Mouse (Mus musculus): ENCODE results near the gene Socs3.

Socs3 gene

DNA sequence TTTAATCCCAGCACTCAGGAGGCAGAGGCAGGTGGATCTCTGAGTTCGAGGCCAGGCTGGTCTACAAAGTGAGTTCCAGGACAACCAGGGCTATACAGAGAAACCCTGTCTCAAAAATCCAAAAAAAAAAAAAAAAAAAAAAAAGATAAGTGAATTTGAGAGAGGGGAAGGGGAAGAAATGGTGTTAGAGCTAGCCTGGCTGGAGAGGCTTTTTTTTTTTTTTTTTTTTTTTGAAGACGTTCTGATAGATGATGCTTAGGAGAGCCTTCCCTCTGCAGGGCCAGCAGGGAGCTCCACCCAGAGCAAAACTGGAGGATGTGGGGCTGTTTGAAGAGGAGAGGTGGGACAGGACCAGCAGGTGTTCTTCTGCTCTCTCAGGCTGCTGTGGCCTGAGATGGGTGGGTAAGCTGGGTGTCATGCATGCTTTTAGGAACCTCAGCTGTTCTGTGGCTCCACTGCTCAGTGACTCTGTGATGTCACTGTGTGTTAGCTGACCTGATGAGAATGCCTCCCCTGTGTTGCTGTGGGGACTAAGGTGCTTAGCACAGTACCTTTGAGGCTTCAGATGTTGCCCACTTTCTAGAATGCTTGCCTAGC is 1.9 kb upstream of the Socs3 start:
- no peak for DNase-seq

DNA sequence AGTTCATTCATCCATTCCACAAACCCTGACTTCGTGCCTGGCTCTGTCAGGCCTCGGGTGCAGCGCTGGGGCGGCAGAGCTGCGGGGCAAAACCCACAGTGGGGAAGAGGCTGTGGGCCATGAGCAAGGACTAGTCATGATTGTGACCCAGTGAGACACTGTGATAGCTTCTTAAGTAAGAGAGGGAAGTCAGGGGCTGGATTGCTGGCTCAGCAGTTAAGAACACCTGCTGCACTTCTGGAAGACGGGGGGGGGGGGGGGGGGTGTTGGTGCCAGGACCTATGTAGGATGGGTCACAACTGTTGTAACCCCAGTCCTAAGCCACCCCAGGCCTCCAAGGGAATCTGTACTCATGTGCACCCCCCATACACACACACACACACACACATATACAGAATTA is 1.3 kb upstream of the Socs3 start:
- no peak for DNase-seq

DNA sequence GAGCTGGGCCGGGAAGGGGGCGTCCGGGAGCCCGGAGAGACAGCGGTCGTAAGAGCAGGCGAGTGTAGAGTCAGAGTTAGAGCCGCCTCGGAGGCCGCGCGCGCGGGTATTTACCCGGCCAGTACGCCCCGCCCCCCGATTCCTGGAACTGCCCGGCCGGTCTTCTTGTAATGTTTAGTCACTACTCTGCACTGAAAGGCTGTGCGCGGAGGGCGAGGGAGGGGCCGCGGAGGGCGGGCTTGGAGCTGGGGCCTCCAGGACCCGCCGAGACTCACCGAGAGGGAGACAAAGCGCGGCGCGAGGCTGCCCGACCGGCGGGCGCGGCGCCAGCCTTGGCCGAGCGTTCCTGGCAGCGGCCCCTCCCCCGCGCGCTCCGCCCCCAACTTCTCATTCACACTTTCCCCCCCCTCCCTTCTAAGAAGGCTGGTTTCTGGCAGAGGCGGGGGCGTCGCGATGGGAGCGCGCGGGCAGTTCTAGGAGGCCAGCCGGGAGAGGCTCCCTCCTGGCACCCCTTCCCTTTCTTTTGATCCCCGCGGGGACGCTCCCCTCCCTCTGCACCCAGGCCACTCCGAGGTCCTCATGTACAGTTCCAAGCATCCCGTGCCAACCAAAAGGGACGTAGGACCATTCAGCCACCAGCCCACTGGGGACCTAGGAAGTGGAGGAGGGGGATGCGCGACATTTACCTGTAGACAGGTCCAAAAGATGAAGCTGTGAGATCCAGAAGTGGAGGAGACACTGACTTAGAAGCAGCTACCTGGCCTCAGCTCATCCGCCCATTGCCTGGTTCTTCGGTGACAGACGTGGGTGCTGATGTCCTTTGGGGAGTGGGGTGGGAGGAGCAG is 525 bp downstream of the Socs3 start:
- peak; percentile 74 for DNase-seq

DNA sequence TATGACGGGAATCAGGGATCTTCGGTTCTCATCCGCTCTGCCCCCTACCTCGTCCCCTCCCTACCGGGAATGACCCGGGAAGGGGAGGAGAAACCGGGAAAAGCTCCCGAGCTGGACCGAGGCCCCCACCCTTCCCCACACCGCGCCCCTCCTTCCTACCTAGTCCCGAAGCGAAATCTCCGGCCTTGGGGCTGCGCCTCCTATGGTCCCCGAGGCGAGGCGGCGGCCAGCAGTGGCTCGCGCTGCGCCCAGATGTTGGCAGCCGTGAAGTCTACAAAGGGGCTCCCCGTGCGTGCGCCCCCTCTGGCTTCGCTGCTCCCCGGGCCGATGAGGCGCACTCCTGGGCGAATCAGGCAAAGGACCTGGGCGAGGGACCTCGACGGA is 1.1 kb downstream of the Socs3 start:
- DNase-seq = no peak

- DNase-seq = peak; percentile 33
Measured at GRCm38 (mm10) chr11:117968016-117968671, 1.7 kb downstream of the Socs3 start.

DNA sequence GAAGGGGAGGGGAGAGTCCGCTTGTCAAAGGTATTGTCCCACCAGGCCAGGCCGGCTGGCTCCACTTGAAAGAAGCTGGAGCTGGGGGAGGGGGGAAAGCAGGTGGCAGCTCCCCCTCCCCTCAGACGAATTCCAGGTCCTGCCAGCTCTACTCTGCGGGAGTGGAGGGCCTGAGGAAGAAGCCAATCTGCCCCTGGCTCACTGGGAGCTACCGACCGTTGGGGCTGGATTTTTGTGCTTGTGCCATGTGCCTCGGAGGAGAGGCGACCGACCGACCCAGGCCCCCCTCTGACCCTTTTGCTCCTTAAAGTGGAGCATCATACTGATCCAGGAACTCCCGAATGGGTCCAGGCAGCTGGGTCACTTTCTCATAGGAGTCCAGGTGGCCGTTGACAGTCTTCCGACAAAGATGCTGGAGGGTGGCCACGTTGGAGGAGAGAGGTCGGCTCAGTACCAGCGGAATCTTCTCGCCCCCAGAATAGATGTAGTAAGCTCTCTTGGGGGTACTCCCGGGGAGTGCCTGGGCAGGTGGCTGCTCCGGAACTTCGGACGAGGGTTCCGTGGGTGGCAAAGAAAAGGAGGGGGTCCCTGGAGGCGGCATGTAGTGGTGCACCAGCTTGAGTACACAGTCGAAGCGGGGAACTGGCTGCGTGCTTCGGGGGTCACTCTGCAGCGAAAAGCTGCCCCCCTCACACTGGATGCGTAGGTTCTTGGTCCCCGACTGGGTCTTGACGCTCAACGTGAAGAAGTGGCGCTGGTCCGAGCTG is 2.4 kb downstream of the Socs3 start:
- peak; percentile 71 for DNase-seq

DNA sequence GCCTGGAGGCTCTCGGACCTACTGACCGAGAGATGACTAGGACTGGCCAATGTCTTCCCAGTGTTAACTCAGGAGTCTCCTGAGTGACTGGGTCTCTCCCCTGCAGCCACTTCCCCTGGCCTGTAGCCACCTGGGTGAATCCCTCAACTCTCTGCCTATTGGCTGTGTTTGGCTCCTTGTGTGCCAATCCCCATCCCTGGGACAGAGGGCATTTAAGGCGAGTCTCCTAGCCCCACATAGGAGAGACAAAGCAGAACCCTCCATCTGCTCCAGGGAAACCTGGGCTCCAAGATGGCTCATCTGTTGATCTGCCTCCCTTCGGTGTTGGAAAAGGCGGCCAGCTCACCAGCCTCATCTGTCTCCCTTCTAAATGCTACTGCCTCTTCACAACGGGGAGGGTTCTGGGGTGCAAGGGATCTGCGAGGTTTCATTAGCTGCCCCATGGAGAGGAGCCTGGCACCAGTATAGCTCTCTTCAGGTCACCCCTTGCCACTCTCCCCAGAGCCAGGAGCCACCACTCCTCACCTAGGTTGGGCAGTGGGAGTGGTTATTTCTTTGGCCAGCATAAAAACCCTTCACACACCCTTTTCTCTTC is 3.2 kb downstream of the Socs3 start:
- peak; percentile 78 for DNase-seq

DNA sequence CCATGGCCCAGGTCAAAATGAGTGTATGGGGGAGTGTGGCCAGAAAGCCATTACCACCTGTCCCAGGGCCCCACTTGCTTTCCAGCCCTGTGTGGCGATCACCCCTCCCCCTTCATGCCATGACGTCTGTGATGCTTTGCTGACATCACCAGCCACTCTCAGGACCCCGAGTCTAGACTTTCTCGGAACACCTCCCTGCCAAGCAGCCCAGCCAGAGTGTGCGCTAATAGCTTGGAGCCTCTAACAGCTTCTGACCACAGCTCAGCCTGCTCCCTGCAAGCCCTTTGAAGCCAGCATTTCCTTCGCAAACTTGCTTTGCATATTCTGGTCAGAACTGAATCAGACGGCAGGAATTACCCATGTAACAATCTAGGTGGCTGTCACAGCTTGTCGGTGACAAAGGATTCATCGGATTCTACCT is 4.3 kb downstream of the Socs3 start:
- no peak for DNase-seq

GRCm38 (mm10) chr11:117965052-117965451 is 4.8 kb downstream of the Socs3 start:
- no peak for DNase-seq

DNA sequence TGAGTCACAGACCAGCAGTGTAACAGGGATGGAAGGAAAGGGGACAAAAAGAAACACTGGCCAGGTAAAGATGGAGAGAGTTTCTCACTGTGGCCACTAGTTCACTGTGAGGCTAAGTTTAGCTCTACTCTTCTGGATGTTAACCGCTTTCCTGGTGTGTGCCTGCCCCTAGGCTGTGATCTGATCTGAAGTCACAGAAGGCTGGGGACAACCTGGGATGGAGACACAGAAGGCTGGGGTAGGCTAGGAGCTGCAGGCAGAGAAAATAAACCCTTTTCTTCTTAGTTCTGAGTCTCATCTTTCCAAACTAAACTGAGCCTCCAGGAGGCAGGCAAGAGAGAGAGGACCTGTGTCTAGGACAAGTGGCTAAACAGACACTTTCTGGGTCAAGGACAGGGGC is 5.6 kb downstream of the Socs3 start:
- DNase-seq = no peak

DNA sequence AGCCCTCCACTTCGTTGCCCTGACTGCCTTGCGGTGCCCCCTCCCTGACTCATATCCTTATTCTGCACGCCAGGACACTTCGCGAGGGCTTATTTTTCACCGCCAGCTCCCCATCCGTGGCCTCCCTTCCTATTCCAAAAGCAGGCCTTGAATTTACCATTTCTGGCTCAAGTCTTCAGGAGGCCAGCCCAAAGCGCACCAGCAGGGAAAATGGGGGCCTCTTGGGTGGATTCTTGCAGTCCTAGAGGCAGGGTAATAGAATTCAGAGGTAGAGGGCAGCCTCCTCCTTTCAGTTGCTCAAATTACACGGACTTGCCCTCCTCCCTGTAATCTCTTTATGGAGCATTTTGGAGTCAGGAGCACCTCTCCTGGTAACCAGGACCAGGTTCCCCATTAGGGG is 6.0 kb downstream of the Socs3 start:
- no peak for DNase-seq

DNA sequence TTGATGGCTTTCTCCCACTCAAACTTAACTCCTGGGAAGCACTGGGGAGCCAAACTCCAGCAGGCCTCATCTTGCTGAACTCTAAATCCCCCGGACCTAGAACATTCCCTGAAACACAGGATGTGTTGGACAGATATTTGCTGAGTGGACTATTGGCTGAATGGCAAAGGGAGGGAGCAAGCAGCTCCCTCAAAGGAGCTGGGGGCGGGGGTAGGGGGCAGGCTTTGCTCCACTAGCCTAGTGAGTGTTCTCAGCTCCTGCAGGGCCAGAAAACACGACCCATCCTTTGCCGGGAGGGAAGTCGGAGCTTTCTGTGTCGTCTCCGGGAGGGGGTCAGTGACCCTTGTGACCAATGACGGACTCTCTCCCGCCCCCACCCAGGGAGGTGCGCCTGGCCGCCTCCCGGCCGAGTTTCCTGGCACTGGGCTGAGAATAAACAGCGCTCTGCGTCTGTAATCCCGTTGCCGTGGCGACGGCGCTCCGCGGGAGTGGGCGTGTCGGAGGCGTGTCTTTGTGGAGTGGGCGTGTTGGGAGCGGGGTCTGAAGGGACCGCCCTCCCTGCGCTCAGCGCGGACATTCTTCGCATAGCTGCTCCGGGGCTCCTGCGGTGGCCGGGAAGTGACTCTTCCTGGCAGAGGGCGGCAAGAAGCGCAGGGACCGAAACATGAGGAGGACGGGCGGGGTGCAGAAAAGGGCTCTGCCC is 6.6 kb downstream of the Socs3 start:
- peak; percentile 89 for DNase-seq

DNA sequence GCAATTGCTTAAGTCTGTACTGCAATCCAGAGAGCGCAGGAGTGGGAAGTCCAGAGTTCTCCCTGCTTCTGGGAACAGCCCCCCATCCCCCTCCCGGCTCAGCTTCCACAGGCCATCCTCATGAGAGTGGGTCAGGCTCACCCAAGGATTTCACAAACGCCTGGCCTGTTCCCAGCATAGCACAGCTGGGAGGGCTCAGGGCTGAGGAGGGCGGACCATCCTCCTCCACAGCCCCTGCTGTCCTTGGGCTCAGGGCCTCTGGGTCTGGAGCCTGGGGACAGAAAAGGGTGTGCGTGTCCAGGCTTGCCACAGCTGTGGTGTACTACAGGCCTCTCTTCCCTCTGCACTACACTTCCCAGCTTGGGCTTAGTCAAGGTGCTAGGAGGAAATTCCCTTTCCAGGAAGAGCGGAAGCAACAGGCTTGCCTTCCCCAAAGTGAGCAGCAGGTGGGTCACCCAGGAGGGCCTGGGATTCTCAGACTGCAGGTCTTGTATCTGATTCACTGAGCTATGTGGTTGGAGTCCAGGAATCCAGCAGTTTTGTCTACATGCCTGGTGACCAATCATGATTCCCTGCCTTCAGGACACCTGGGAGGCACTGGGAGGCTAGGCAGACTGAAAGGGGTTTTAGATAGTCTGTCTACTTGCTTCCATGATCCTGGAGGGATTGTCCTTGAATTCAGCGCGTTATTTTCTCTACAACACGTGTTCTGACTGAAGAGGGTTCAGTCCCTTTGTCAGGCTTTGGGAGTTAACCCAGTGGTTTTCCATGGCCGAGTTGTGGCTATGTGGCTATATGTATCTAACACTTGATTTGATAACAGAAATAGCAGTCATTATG is 7.4 kb downstream of the Socs3 start:
- DNase-seq = no peak

DNA sequence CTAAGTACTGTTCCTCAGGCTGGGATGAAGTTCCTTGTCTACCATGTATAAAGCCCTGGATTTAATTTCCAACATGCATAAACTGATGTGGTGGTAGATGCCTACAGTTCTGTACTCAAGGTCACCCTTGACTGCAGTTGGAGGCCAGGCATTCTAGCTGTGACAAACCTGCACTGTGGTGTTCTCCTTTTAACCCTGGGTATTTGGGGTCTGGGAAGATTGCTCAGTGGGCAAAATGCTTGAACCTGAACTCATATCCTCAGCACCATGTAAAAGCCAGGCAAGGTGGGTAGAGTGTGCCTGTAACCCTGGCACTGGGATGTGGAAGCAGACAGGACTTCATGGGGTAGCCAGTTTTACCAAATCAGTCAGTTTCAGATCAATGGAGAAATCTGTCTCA is 9.2 kb downstream of the Socs3 start:
- no peak for DNase-seq

DNA sequence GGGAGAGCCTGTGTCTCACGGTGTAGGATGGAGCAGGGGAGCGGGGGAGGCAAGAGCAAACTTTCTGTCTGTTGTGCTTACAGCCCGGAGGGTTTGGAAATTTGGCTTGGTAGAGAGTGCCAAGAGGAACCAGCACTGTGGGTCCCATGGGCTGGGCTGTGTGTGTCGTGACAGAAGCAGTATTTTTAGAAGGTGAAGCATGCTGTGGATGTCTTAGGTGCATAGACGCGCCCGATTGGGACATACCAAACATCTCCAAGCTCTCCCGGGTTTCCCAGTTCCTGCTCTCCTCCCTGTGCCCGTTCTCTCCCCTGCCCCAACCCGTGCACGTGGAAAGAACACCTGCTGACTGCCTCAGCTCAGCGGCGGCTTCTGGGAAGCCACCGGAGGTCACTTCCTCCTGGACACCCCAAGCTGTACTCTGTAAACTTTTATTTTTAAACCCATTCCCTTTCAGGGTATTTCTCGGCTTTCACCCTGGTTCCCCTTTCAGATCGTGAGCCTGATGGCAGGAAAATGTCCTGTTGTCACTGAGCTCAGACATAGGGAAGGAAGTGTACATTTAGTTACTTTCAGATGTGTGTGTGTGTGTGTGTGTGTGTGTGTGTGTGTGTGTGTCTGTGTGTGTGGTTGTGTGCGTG is 10.0 kb downstream of the Socs3 start:
- DNase-seq = no peak

DNA sequence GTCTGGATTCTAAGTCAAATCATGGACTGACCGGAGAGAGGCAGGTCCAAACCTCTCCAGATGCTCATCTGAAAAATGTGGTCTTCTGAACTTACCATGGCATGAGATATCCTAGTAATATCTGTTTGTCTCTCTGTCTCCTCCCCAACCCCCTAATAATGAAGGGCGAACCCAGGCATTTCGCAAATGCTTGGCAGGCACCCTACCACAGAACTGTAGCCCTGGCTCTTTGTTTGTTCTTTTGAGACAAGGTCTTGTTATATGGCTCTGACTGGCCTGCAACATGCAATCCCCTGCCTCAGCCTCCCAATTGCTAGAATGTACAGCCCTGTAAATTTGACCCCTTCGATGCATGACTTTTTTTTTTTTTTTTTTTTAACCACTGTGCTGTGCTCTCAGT is 10.7 kb downstream of the Socs3 start:
- no peak for DNase-seq

DNA sequence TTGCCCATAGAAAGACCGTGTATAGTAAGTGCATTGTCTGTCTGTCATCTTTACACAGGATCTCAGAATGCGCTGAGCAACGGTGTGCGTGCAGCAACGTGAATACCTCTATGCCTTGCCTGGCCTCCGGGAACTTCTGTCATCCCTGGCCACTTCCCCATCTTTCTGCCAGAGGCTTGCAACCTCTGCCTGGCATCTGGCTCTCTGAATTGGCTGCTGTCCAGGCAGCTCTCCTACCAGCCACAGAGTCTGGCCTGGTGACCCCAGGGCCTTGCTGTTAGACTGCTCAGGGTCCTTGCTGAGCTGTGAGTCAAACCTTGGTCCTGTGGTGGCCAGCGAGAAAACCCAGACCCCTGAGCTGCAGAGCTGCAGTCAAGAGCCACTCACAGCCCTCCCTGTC is 11.7 kb downstream of the Socs3 start:
- DNase-seq = no peak

DNA sequence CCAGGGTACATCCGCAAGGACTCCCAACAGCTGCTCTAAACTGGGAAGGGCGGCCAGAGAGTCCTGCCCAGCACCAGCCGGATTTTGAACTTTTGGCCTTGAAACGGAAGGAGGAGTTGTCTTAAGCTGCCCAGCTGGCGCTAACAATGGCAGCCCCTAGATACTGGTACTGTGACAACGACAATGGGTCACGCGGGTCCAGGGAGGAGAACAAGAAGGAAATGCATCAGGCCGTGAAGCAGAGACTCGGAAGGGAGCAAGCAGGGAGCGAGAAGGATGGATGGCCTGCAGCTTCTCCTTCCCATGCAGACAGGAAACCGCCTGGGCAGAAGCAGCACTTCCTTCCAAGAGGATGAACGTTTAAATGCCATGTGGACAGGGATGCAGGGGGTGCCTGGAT is 14.2 kb downstream of the Socs3 start:
- no peak for DNase-seq

- DNase-seq = no peak
Measured at GRCm38 (mm10) chr11:117954819-117955218, 15.0 kb downstream of the Socs3 start.

DNA sequence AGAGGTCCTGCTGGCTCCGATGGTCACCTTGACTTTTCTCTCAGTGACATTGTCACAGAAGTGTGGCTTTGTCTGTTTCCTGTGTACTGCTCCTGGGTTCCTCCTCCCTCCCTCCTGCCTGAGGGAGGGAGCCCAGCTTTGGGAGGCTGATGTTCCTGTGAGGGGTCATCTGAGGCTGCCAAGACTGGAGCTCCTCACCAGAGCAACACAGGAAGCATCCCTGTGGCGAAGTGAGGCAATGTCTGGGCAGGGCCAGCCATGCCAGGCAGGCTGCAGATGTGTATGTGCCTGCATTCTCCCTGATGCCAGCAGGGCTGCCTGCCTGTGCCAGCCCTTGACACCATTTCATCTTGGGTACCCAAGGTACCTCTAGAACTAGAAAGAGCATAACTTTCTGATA is 15.8 kb downstream of the Socs3 start:
- no peak for DNase-seq

Data from cerebellum, adult 9-11 months (tissue).